Mouse (Mus musculus) limb, embryonic 14.5 days (tissue): ENCODE measurements at regions not wholly inside any gene's neighbourhood (a gene's known extent, or its start where the extent isn't known, plus 50 kb on each side); places are given as distances from the start of the nearest gene placed in this dataset.

ENCODE experiments used
- ATAC-seq: fragments of 200-750 bp; cut with Nextera tagmentation; 2 replicates; pipeline ENCODE4 v1.8.0; 2017; ENCODE audit warnings: low read depth, moderate number of reproducible peaks, moderate TSS enrichment; ENCODE audit not compliant: low FRiP score
- DNase-seq: peaks from one replicate; pipeline ENCODE4 v3.0.0-alpha.2; 2015; ENCODE audit warnings: low spot score
- H3K27ac ChIP-seq: fragments of 300-500 bp; sonication (generic); replicated peaks from 2 replicates; pipeline ENCODE4 v1.5.1; 2014; ENCODE audit warnings: low read depth, mild to moderate bottlenecking, low read length, moderate library complexity, mixed read lengths
- H3K27me3 ChIP-seq: fragments of 300-500 bp; sonication (generic); 2 replicates; pipeline ENCODE4 v1.6.1; 2014; ENCODE audit warnings: low read length, mixed read lengths; ENCODE audit not compliant: control insufficient read depth, insufficient read depth
- H3K36me3 ChIP-seq: fragments of 300-500 bp; sonication (generic); 2 replicates; pipeline ENCODE4 v1.6.1; 2014; ENCODE audit warnings: mild to moderate bottlenecking, low read length, moderate library complexity, mixed read lengths; ENCODE audit not compliant: control insufficient read depth, insufficient read depth
- H3K4me1 ChIP-seq: fragments of 300-500 bp; sonication (generic); 2 replicates; pipeline ENCODE4 v1.6.1; 2014; ENCODE audit warnings: antibody characterized with exemption, low read length, mixed read lengths; ENCODE audit not compliant: control insufficient read depth, insufficient read depth
- H3K4me2 ChIP-seq: fragments of 300-500 bp; sonication (generic); replicated peaks from 2 replicates; pipeline ENCODE4 v1.6.1; 2014; ENCODE audit warnings: low read depth, mild to moderate bottlenecking, low read length, moderate library complexity; ENCODE audit not compliant: severe bottlenecking
- H3K4me3 ChIP-seq: fragments of 300-500 bp; sonication (generic); replicated peaks from 2 replicates; pipeline ENCODE4 v1.5.1; 2014; ENCODE audit warnings: low read length
- H3K9ac ChIP-seq: fragments of 300-500 bp; sonication (generic); 2 replicates; pipeline ENCODE4 v1.6.1; 2014; ENCODE audit warnings: mild to moderate bottlenecking, low read depth, low read length, moderate library complexity; ENCODE audit not compliant: severe bottlenecking
- H3K9me3 ChIP-seq: fragments of 300-500 bp; sonication (generic); 2 replicates; pipeline ENCODE4 v1.6.1; 2016; ENCODE audit warnings: low read length; ENCODE audit not compliant: control insufficient read depth
- POLR2A ChIP-seq: fragments of 200-500 bp; IDR thresholded peaks from 2 replicates; pipeline ENCODE4 v1.8.0; 2012; ENCODE audit warnings: inconsistent platforms, mild to moderate bottlenecking, moderate library complexity, borderline replicate concordance; ENCODE audit not compliant: insufficient read depth, insufficient read length; ENCODE audit errors: extremely low read depth
- WGBS: fragments of 180-500 bp; shearing (Covaris S2); extraction: QIAGEN DNeasy Blood & Tissue Kit; methylation state at CpG from one replicate; pipeline ENCODE4 v1.1.7; 2014; 5-methylcytosine and 5-hydroxymethylcytosine counted together

DNA sequence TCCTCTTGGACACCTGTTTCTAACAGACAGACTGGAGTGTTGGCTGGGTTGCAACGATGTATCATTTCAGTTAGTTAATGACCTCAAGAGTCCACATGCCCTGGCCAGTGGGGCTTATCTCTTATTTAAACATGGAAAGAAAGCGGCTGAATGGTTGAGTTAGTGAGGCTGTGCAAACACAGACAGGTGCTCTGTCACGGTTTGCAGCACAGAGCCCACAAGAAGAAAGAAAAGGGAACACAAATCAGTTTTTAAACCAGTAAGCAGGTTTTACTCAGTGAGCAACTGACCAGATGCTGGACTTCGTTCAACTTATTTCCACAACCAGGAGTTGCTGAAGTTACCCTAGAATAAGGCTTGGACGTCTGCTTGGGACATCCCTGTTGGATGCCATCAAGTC is 86.3 kb downstream of the Qrsl1 start:
- ATAC-seq (no peak), DNase-seq (no peak)
- Histone ChIP-seq H3K4me3 (no peak overlapping the region), H3K27ac (no peak overlapping the region), H3K4me2 (no peak overlapping the region), H3K9ac (no peak overlapping the region), H3K27me3 (no peaks in the 10 kb centered on the region), H3K4me1 (no peaks in the 10 kb centered on the region), H3K9me3 (no peaks in the 10 kb centered on the region), H3K36me3 (no peaks in the 10 kb centered on the region)
- WGBS: 65% methylated on average over 5 of the region's 5 CpGs
- no peak for TF ChIP-seq POLR2A

DNA sequence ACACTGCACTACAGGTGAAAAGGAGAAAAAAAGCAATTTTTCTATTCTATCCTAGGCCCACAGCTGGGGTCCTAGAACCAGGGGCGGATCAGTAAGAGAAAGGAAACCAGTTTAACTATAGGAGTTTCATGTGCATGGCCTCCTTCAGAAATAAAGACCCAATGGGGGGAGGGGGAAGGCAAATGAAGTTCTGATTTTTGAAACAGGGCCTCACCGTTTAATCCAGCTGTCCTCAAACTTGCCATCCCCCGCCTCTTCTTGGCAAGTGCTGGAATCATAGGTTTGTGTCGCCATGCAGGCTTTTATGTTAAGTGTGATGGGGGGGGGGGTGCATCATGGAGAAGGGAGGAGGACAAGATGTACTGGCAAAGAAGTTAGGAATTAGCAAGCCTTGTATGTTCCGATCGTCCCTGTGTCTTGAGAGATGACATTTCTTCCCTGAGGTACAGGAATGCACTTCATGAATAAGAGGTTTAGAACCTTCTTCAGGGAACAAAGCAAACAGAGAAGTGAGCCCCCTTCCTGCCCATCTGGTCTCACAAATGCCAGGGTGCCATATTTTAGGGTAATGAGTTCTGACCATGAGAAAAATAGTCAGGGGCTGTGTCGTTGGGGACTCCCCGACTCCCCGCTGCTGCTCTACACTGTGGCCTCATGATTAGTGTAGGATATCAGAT is 83.9 kb downstream of the Qrsl1 start:
- DNase-seq: no peak
- ATAC-seq: no peak
- TF ChIP-seq POLR2A: no peak
- no peak overlapping the region for H3K4me2 ChIP-seq
- no peaks in the 10 kb centered on the region for H3K4me1 ChIP-seq
- no peaks in the 10 kb centered on the region for H3K27me3 ChIP-seq
- H3K9me3 ChIP-seq: no peaks in the 10 kb centered on the region
- no peaks in the 10 kb centered on the region for H3K36me3 ChIP-seq
- no peak overlapping the region for H3K27ac ChIP-seq
- H3K4me3 ChIP-seq: no peak overlapping the region
- no peak overlapping the region for H3K9ac ChIP-seq
- WGBS: 72% methylated on average over 9 of the region's 9 CpGs

GRCm38 (mm10) chr10:43818623-43819022 is 82.9 kb downstream of the Qrsl1 start:
- ATAC-seq (no peak), DNase-seq (no peak)
- Histone ChIP-seq H3K27ac (no peak overlapping the region), H3K4me1 (no peaks in the 10 kb centered on the region), H3K4me2 (no peak overlapping the region), H3K4me3 (no peak overlapping the region), H3K9me3 (no peaks in the 10 kb centered on the region), H3K36me3 (no peaks in the 10 kb centered on the region), H3K9ac (no peak overlapping the region), H3K27me3 (no peaks in the 10 kb centered on the region)
- 50% methylated on average over 5 of the region's 5 CpGs for WGBS
- no peak for TF ChIP-seq POLR2A

- no peak overlapping the region for H3K4me2 ChIP-seq
- no peaks in the 10 kb centered on the region for H3K36me3 ChIP-seq
- no peak overlapping the region for H3K9ac ChIP-seq
- no peak overlapping the region for H3K4me3 ChIP-seq
- no peak overlapping the region for H3K27ac ChIP-seq
- 88% methylated on average over 6 of the region's 6 CpGs for WGBS
- H3K9me3 ChIP-seq: no peaks in the 10 kb centered on the region
- no peak for DNase-seq
- H3K4me1 ChIP-seq: no peaks in the 10 kb centered on the region
- no peaks in the 10 kb centered on the region for H3K27me3 ChIP-seq
- ATAC-seq: no peak
- no peak for TF ChIP-seq POLR2A
Measured at GRCm38 (mm10) chr10:43819434-43819833, 82.1 kb downstream of the Qrsl1 start.

- TF ChIP-seq POLR2A: no peak
- no peaks in the 10 kb centered on the region for H3K9me3 ChIP-seq
- H3K36me3 ChIP-seq: no peaks in the 10 kb centered on the region
- H3K4me1 ChIP-seq: no peaks in the 10 kb centered on the region
- ATAC-seq: no peak
- H3K4me3 ChIP-seq: no peak overlapping the region
- 88% methylated on average over 1 of the region's 1 CpGs for WGBS
- H3K27me3 ChIP-seq: no peaks in the 10 kb centered on the region
- no peak overlapping the region for H3K9ac ChIP-seq
- no peak overlapping the region for H3K27ac ChIP-seq
- H3K4me2 ChIP-seq: no peak overlapping the region
- no peak for DNase-seq
Measured at GRCm38 (mm10) chr10:43822615-43823014, 78.9 kb downstream of the Qrsl1 start.
